Mouse (Mus musculus) central nervous system, embryonic 11.5 days (tissue): Measurements from ENCODE around the gene Nbr1. TPM values are rescaled to one million over a fixed set of nuclear protein-coding genes. Genes with fewer than 3 reads are reported as not detected.

ENCODE experiments used
- polyA plus RNA-seq: library from polyadenylated mRNA; depleted of rRNA; stranded (reverse); fragments of >200 nt; gene quantifications from 2 replicates; pipeline ENCODE4 v1.2.3, GENCODE M21; 2012; rRNA removed

Nbr1 gene
- polyA plus RNA-seq: 82.2 and 99.2 TPM in 2 replicates

DNA sequence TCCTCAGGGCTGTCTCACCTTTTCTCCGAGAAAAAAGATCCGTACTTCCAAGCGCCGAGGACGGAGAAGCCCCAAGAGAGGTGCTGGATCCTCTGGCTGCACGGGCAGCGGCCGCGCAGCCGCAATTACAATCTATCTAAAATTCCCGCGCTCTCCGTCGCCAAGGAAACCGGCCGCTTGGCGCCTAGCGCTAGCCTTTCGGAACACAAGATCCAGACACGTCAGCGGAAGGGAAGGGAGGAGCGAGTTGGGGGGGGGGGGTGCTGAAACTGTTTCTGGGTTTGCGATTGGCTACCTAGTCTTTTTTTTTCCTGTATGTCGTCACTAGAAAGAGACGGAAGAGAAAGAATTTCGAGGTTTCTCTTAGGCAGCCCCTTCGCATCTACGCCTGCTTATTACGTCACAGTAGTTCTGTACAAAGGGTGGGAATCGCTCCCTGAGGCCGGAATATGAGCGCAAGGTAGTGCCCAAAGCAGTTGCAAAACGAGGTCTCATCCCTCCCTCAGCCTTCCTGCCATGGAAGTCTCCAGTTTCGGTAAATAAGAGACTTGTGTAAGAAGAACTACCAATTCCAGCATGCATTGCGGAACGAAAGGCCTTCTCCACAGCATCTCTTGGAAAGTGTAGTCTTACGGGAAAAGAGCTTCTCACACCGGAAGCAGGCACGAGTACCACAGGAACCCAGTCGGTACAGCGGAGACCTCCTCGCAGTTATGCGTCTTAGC lies at the start of gene Nbr1, which contains the start of gene Brca1:
TSS of gene Nbr1 (plus strand) at position 399 of the 725 bp plus-strand sequence.
TSS of gene Brca1 (minus strand) at position 205 of the 725 bp plus-strand sequence.

DNA sequence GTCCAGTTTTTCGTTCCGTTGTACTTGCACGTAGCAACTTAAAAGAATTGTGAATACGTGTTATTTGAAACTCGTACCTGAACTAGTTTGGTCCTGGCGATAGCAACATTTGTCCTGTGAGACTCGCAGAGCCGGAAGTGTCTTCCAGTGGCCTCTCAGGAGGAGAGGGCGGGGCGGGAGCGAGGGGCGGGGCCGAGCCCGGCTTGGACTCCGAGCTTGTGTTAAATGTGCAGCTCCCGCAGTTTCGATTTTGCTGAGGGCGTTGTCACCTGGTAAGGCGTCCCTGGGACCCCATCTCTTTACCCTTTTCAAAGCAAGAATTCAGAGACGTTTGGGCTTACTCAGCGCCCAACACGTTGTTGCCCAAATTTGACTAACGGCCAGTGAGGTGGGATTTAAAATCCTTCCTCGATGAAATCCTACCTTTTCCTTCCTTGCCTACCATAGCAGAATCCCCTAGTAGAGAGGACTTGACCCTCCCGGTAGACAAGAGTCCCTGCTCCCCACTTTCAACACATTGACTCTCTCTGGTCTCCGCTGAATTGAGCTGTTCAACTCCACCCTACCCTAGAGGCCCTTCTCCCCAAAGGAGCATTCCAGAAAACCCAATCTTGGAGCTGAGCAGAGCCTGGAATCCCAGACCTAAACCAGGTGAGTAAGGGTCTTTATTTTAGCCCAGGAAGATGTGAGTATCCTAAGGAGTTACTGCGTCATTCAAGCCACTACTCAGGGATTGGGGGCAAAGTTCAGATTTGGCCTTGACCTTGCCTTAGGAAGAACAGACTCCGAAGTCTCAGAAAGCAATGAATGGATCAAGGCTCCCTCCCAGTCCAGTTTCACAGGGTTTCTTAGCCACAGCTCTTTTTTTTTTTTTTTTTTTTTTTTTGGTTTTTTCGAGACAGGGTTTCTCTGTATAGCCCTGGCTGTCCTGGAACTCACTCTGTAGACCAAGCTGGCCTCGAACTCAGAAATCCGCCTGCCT lies 30.4 kb downstream of the Nbr1 start, which contains the start of gene Tmem106a:
TSS of gene Tmem106a (plus strand) at position 189 of the 982 bp plus-strand sequence.

DNA sequence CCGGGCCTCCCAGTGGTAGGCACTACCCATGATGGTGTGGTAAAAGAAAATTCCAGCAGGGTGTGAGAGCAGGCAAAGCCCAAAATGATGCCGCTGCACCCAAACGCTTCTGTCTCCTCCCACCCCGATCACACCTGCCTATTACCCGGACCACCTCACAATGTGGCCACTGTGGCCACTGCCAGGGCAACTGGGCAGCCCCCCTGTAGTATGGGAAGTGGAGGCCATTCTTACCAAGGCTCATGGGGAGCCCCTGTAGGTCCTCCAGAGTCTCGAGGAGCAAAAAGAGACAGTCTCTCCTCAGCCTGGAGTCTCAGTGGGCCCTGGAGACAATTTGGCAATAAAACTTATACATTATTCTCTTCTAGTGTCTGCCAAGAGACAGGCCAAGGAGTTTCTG lies 47.2 kb downstream of the Nbr1 start, which contains the start of gene Gm11634:
TSS of gene Gm11634 (minus strand) at position 101 of the 400 bp plus-strand sequence.

DNA sequence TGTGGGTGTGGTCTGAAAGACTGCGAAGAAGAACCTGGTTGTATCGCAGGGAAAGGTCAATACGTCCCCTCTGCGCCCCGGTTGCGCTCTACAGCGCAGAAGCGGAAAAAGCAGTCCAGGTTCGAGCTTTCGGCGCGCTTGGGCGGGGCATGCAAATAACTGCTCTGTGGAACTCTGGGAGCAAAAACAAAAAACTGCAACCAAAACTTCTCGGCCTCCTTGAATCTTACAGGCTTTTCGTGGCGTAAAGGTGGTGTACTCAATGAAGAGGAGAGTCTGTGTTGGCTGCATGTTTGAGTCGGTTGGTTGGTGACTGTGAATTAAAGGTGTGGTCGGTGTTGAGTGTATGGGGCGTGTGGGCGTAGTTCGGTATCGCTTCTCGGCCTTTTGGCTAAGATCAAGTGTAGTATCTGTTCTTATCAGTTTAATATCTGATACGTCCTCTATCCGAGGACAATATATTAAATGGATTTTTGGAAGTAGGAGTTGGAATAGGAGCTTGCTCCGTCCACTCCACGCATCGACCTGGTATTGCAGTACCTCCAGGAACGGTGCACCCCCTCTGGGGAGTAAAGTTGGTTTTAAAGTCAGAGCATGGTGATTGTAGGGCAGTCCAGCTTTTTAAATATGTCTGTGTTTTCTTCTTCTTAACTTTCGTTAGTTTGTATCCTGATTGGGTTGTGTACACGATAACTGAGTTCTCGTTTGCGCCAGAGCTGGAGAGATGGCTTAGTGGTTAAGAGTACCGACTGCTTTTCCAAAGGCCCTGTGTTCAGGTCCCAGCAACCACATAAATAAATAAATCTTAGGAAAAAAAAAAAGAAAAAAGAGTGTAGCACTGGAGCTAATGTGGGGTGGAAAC lies 75.3 kb downstream of the Nbr1 start, which contains the start of gene Rdm1:
TSS of gene Rdm1 (plus strand) at position 201 of the 862 bp plus-strand sequence.

Other genes with a start within 250 kb of the Nbr1 start
- gene Becn1, start 249.9 kb upstream of the Nbr1 start, polyA plus RNA-seq: 115 and 433 TPM in 2 replicates
- gene Psme3, start 235.9 kb upstream of the Nbr1 start, polyA plus RNA-seq: 101 and 138 TPM in 2 replicates
- 8.2 and 8.5 TPM in 2 replicates for gene Aoc2, start 227.1 kb upstream of the Nbr1 start, polyA plus RNA-seq
- gene Aoc3, start 221.5 kb upstream of the Nbr1 start, polyA plus RNA-seq: 0.22 and 0.24 TPM in 2 replicates
- not detected in 2 replicates for gene G6pc, start 184.6 kb upstream of the Nbr1 start, polyA plus RNA-seq
- 59.2 and 85.3 TPM in 2 replicates for gene Aarsd1, start 134.5 kb upstream of the Nbr1 start, polyA plus RNA-seq
- gene Gm27029, start 127.4 kb upstream of the Nbr1 start, polyA plus RNA-seq: 3.7 and 5.7 TPM in 2 replicates
- gene Rundc1, start 127.1 kb upstream of the Nbr1 start, polyA plus RNA-seq: 18.1 and 22.8 TPM in 2 replicates
- 6.3 and 9.9 TPM in 2 replicates for gene Ptges3l, start 126.8 kb upstream of the Nbr1 start, polyA plus RNA-seq
- gene Rpl27, start 109.9 kb upstream of the Nbr1 start, polyA plus RNA-seq: 657 and 1,364 TPM in 2 replicates
- gene Ifi35, start 103.7 kb upstream of the Nbr1 start, polyA plus RNA-seq: 4.4 and 4.6 TPM in 2 replicates
- 95.7 and 130 TPM in 2 replicates for gene Rnd2, start 87.2 kb upstream of the Nbr1 start, polyA plus RNA-seq
- gene Vat1, start 85.9 kb upstream of the Nbr1 start, polyA plus RNA-seq: 63.1 and 63.6 TPM in 2 replicates
- 17.4 and 18.9 TPM in 2 replicates for gene Brca1, start 194 bp upstream of the Nbr1 start, polyA plus RNA-seq
- gene Tmem106a, start 30.1 kb downstream of the Nbr1 start, polyA plus RNA-seq: 2.8 and 3.0 TPM in 2 replicates
- gene Gm11634, start 47.1 kb downstream of the Nbr1 start, polyA plus RNA-seq: not detected in 2 replicates
- 27.1 and 46.1 TPM in 2 replicates for gene Rdm1, start 75.0 kb downstream of the Nbr1 start, polyA plus RNA-seq
- gene Arl4d, start 113.4 kb downstream of the Nbr1 start, polyA plus RNA-seq: 12.3 and 12.8 TPM in 2 replicates
- gene Dhx8, start 180.8 kb downstream of the Nbr1 start, polyA plus RNA-seq: 31.4 and 35.7 TPM in 2 replicates
- 11.2 and 21.1 TPM in 2 replicates for gene Etv4, start 233.2 kb downstream of the Nbr1 start, polyA plus RNA-seq